Mouse (Mus musculus) brain, embryonic 14.5 days (tissue): ENCODE data around the gene Bcr. TPM values are rescaled to one million over a fixed set of nuclear protein-coding genes. Genes with fewer than 3 reads are reported as not detected.

Experiments
- DNase-seq: peaks from one replicate; pipeline ENCODE4 v3.0.0-alpha.2; 2011; ENCODE audit warnings: low read depth
- CTCF ChIP-seq: fragments of 200-500 bp; IDR thresholded peaks from 2 replicates; pipeline ENCODE4 v1.5.1; 2012; ENCODE audit warnings: inconsistent platforms, mild to moderate bottlenecking, moderate library complexity, borderline replicate concordance; ENCODE audit not compliant: insufficient read depth, insufficient read length; ENCODE audit errors: extremely low read depth
- POLR2A ChIP-seq: fragments of 200-500 bp; IDR thresholded peaks from 2 replicates; pipeline ENCODE4 v1.6.1; 2012; ENCODE audit warnings: mild to moderate bottlenecking, inconsistent platforms, borderline replicate concordance; ENCODE audit not compliant: poor library complexity, insufficient read depth, insufficient read length, severe bottlenecking; ENCODE audit errors: extremely low read depth
- polyA plus RNA-seq: library from polyadenylated mRNA; depleted of rRNA; stranded (reverse); fragments of >200 nt; gene quantifications from 2 replicates; pipeline ENCODE4 v1.2.3, GENCODE M21; 2012

Bcr gene
- polyA plus RNA-seq, 1 experiment = 83.3 TPM

DNA sequence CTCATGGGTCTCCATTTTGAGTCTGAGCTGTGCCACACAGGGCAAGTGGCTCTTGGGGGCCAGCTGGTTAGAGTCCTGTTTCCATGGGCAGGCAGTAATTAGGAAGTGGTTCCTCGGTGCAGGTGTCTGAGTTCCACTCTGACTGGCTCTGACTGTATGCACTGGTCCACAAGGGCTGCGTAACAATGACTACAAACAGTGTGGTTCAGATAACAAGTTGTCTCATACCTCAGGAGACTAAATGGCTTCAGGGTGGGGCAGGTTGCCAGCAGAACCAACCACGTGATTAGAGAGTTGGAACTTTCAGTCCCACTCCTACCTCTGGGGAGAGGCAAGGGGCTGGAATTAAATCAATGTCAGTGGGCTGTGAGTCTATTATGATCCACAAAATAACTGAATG is 59.0 kb downstream of the Bcr start:
- DNase-seq = no peak
- TF ChIP-seq POLR2A (no peak), CTCF (no peak)

DNA sequence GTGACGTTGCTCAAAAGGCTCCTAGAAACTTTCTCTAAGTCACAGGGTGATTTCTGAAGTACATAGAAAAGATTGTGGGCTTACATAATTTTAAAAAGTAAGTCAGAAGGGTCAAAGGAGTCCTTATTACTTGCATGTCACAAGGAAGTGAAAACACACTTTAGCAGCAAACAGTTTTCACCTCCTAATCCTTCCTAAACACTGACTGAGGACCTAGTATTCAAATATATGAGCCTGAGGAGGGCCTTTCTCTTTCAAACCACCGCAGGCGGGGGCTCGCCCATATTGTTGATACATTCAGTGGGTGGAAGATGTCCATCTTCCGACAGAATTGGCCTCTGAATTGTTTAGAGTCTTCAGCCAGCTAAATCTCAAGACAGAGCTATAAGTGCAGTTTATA is 59.8 kb downstream of the Bcr start:
- no peak for DNase-seq
- TF ChIP-seq POLR2A = no peak
- no peak for TF ChIP-seq CTCF

DNA sequence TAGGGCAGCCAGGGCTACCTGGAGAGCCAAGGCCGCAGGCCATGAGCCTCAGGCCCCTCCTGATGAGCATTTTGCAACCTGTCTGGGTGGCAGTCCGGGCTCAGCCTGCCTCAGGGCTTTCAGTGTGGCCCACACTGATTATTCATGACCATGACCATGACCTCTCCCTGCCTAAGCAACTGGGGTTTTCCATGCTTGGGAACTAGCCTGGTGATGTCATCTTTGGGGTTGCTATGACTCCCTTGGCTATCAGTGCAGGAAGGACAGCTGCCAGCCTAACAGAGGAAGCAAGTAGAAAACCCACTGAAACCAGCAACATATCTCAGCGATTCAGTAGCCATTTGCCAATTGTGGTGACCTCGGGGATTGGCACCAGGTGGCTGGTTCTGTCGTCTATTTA is 60.6 kb downstream of the Bcr start:
- TF ChIP-seq POLR2A = no peak
- no peak for TF ChIP-seq CTCF
- peak; percentile 76 for DNase-seq

DNA sequence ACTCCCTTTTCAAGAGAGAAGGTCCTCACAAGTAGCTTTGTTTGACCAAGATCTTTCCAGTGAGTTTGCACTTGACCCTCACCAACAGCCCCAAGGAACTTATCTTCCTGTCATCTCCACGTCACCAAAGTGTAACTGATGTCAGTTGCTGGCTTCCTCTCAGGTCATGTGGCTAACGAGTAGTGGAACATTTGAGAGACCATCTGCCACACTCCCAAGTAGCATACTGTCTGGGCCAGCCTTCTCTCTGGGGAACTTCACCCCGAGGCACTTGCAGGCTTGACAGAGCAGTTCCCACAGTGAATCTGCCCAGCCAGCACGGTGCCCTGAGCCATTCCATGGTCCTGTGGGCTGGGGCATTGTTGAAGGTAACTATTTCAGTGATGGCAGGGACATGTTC is 65.2 kb downstream of the Bcr start:
- peak; percentile 56 for DNase-seq
- TF ChIP-seq CTCF (no peak), POLR2A (no peak)

DNA sequence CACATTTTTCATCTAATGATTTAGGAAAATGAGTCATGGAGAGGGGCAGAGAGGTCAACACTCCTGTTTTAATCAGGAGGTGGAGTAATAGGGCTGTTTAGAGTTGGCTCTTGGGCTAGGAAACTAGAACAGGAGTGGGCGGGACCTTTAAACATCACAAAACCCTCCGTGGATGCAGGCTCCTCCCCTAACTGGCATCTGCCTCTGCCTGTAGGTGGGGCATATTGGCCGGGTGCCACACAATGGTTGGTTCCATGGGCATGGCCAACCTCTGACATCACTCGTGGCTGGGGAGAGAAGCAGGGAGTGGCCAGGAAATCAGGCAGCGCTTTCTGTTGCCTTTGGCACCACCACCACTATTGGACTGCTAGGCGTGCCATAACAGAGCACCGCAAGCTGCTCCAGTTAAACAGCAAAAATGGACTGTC is 68.9 kb downstream of the Bcr start:
- no peak for TF ChIP-seq POLR2A
- TF ChIP-seq CTCF = no peak
- peak; percentile 47 for DNase-seq

DNA sequence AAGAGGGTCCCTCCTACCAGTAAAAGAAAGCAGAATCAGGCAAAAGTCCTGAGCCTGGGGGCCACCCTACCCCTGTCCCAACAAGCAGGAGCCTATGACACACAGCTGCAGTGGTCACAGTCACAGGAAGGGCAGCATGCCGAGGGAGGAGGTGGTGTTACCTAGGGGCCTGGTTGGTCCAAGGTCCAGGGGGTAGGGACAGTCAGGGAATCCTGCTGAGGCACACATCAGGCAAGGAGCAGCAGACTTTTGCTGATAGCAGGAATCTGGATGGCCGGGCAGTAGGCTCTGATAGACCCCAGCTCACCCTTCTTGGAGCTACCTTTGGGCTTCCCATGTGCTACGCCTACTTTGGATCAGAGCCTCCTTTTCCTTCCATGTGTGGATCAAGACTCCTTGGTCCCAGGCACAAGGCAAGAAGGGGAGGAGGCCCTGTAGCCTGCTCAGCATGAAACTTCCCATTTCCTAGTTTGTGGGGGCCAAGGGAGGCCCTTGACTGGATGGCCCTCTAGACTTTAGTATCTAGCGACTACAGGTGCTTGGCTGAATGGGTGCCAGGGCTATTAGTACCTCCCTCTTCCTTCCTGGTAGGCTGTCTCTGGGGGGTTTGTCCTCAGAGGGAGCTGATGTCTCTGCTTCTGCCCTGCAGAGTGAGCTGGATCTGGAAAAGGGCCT is 70.1 kb downstream of the Bcr start:
- TF ChIP-seq POLR2A (no peak), CTCF (no peak)
- no peak for DNase-seq

DNA sequence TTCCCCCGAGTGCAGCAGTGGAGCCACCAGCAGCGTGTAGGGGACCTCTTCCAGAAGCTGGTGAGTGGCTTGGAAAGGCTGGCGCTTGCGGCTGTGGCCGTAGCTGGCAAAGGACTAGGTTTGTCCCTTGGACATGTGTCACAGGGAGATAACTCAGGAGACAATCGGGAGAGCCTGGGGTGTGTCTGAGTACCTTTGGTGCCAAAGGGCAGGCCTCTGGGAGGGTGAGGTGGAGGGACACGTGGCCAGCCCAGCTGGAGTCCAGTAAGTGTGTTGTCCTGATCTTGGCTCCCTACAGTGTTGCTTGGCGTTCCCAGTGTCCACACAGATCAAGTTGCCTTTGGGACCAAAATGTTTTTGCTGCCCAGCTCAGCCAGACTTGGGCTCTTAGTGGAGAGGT is 71.2 kb downstream of the Bcr start:
- no peak for TF ChIP-seq POLR2A
- no peak for TF ChIP-seq CTCF
- no peak for DNase-seq

DNA sequence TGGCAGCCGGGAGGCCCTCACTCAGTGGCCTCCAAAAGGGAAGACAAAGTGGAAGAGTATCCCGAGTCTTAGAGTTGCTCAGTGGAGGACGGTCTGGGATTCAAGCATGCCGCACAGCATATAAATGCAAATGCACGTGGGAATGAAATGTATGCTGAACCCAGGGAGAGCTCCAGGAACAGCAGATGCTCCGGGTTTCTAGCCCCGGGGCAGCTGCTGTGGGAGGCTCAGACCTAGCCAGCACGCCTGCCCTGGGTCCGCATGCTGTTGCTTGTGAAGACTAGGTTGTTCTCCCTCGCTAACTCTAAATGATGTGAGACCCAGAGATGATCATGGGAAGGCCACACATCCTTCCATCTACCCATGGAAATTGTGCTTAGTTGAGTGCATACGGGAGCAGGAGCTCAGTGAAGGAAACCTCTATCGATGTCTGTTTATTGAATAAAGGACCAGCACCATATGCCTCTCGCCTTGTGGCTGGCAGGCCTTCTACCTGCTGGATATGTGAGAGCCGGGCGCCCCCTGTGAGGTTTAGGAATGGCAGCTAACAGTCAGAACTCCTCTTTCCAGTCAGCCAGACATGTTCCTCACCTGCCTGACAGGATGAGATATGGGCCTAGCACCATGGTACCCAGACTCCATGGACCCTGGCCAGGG is 74.6 kb downstream of the Bcr start:
- TF ChIP-seq POLR2A = no peak
- no peak for TF ChIP-seq CTCF

DNA sequence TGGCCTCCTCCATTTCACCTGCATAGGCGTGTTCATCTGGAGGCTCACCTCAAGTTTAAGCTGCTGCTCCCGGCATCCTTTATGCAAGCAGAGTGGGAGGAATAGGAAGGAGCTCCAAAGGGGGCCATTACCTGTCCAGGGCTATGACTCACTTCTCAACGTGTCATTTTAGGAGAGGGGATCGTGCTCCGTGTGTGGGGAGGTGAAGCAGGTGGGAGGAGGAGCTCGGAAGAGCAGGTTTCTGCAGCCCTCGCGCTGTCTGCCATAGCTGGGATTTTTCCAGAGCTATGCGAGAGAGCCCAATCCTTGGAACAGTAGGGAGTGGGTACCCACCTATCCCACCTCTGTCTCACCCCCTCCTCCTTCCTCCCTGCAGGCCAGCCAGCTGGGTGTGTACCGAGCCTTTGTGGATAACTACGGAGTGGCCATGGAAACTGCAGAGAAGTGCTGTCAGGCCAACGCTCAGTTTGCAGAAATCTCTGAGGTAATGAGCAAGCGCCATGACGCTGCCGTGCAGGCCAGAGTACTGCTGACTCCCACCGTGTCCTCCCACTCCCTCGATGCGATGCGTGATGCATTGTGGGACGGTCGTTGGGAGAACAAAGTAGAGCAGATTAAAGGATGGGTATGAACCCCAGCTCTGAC is 75.2 kb downstream of the Bcr start:
- no peak for DNase-seq
- TF ChIP-seq CTCF = no peak
- no peak for TF ChIP-seq POLR2A

More for the DNA sequence above, 74.6 kb downstream of the Bcr start:
- peak; percentile 61 for DNase-seq

DNA sequence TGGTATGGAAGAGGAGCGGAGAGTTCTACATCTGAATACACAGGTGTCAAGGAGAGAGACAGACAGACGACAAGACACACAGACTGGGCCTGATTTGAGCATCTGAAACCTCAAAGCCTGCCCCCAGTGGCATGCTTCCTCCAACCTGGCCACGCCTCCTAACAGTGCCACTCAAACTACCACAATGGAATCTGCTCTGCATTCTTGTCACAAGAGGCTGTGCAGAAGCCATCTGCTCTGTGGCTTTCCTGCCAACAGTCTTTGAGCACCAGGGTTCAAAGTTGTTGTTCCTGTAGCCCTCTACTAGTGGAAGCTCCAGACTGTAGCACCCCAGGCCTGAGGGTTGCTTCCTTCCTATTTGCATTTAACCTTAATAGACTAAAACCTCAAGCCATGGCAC is 76.8 kb downstream of the Bcr start:
- DNase-seq = peak; percentile 76
- TF ChIP-seq POLR2A (no peak), CTCF (peak; percentile 12; the same call in 1 of the 2 replicates)

DNA sequence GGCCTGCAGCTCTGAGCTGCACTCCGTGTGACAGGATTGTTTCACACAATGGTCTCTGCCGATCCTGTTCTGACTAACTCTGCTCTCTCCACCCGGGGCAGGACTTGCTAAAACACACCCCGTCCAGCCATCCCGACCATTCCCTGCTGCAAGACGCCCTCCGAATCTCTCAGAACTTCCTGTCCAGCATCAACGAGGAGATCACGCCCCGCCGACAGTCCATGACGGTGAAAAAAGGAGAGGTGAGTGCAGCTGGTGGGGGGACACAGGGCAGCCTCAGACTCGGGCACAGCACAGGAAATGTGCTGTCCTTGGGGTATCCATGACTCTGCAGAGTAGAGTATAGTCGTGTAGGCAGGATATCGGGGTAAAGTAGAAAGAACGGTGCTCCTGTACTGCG is 84.8 kb downstream of the Bcr start:
- no peak for DNase-seq
- TF ChIP-seq CTCF (no peak), POLR2A (no peak)

DNA sequence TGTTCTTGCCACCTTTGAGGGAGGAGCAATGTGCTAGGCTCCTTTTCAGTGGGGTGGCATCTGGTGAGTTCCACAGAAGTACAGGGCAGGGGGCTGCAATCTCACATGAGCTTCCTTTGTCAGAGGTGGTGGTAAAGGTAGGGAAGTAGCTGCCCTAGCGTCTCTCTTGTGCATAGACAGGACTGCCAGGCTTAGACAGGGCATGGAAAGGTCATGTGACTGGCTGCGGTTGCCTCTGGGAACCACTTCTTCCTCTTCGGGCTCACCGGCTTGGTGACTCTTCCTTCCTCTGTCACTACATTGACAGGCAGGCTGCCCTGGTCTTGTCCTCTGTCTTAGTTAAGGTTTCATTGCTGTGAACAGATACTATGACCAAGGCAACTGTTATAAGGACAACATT is 85.6 kb downstream of the Bcr start:
- TF ChIP-seq CTCF (no peak), POLR2A (no peak)
- no peak for DNase-seq

DNA sequence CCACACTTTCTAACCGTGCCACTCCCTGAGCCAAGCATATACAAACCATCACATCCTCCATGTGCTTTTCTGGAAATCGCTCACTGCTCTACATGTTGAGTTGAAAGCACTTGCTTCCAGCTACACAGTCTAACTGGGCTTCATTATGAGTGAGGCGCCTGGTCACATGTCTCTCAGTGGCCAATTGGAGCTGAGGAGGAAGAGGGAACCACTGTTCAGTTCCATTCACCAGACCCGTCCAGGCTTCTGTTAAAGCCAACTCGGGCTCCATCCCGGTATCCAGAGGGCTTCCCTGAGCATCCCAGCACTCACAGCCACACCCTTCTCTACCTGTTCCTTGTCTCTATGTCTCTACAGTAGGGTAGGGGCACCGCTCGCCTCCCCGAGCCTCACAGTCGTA is 86.2 kb downstream of the Bcr start:
- TF ChIP-seq CTCF (no peak), POLR2A (no peak)
- DNase-seq = no peak
